Mouse (Mus musculus): ENCODE data around the gene Fgf5. TPM values are rescaled to one million over a fixed set of nuclear protein-coding genes. Genes with fewer than 3 reads are reported as not detected.

The Fgf5 gene
- polyA plus RNA-seq, 1 experiment from 2014 or later = 0.65 TPM

Other genes starting within 250 kb of the Fgf5 start
- gene Antxr2, start 223.1 kb upstream of the Fgf5 start, polyA plus RNA-seq (2016; fragmentation: Nextera tagmentation; extraction: Ambion mirVana) = 15.4 and 16.9 TPM in 2 replicates
- gene Prdm8, start 87.0 kb upstream of the Fgf5 start, polyA plus RNA-seq (2016; fragmentation: Nextera tagmentation; extraction: Ambion mirVana) = 0.05 and 0.19 TPM in 2 replicates
- 0.26 and 0.30 TPM in 2 replicates for gene Cfap299, start 75.1 kb downstream of the Fgf5 start, polyA plus RNA-seq (2016; fragmentation: Nextera tagmentation; extraction: Ambion mirVana)

All from embryonic facial prominence, embryonic 10.5 days (tissue).